In genomic region chr15:12628451-12628850, GRCm38 (mm10) we compare ENCODE assay signal across 15 mouse cellular contexts.
"Had no signal": no experiment of that assay in that cellular context is flagged by ENCODE, and none has a peak within 500 bp of the region (broad histone marks: within the 10 kb centered on the region; RNA-seq: fewer than 3 reads in every experiment).

No protein-coding gene starts in this region.

- H3K27ac ChIP-seq: neural tube, embryonic 15.5 days; stomach, embryonic 15.5 days; stomach, postnatal 0 days had no signal

- H3K4me3 ChIP-seq: neural tube, embryonic 15.5 days; stomach, embryonic 15.5 days had no signal

- H3K9ac ChIP-seq: neural tube, embryonic 15.5 days; stomach, embryonic 15.5 days had no signal

- H3K4me2 ChIP-seq: neural tube, embryonic 15.5 days; stomach, embryonic 15.5 days had no signal

- H3K27me3 ChIP-seq: neural tube, embryonic 15.5 days; stomach, embryonic 15.5 days had no signal

- H3K9me3 ChIP-seq: neural tube, embryonic 15.5 days; stomach, embryonic 15.5 days had no signal

- DNase-seq: retina, postnatal 1 day; right cerebral cortex, adult 18-20 months; right cerebral cortex, postnatal 14 days; right cerebral cortex, postnatal 25 days; right cerebral cortex, postnatal 4 days; spleen, adult 18-20 months; thymus, adult 18-20 months; thymus, adult 2 months; thymus, postnatal 14 days; thymus, postnatal 25 days; thymus, postnatal 36 days; thymus, postnatal 4 days had no signal

- H3K4me1 ChIP-seq: stomach, embryonic 15.5 days had no signal

- H3K36me3 ChIP-seq: neural tube, embryonic 15.5 days; stomach, embryonic 15.5 days had no signal
